Mouse (Mus musculus): Measurements from ENCODE around the gene Gm9887. TPM values are rescaled to one million over a fixed set of nuclear protein-coding genes. Genes with fewer than 3 reads are reported as not detected.

The Gm9887 gene
- total and polyA plus RNA-seq, 3 experiments: 3.4 to 4.3 TPM; not detected in 1

GRCm38 (mm10) chr12:69385542-69386280 is 13.5 kb upstream of the Gm9887 start:
- Histone ChIP-seq H3K27me3 (replicated peaks) (no peaks in the 10 kb centered on the region), H3K4me2 (ENCODE audit: insufficient read depth, low read depth, poor library complexity, severe bottlenecking) (peak overlapping the region; percentile 74), H3K4me1 (ENCODE audit: control insufficient read depth in 1 of 2, insufficient read depth in 2 of 2) (peaks cover 9 to 37% of the 10 kb centered on the region in 2 experiments), H3K36me3 (replicated peaks in 1 of 2; ENCODE audit: control insufficient read depth in 1 of 2, insufficient read depth in 1 of 2, low read length in 1 of 2) (peaks cover 0 to 3% of the 10 kb centered on the region in 2 experiments), H3K9me3 (replicated peaks; ENCODE audit: low read length) (no peaks in the 10 kb centered on the region), H3K27ac (ENCODE audit: insufficient read depth, low read depth) (peak overlapping the region; percentile 96), H3K79me2 (replicated peaks; ENCODE audit: control insufficient read depth, extremely low read depth, insufficient read depth, poor library complexity, severe bottlenecking) (no peaks in the 10 kb centered on the region), H3K9ac (ENCODE audit: insufficient read depth, low read depth) (peak overlapping the region; percentile 66), H3K4me3 (replicated peaks in 1 of 3; ENCODE audit: low read depth in 2 of 3, low read length in 2 of 3, poor library complexity in 1 of 3) (peak overlapping the region in 2 of 3 experiments; percentile 12 to 49)
- dilution Hi-C loops (cut with MboI; ENCODE audit: extremely low pct_ligation_motif_present, extremely low pct_unique_long_range_greater_than_20kb, low sequenced_read_pairs) (no loop called here), in situ Hi-C loops (cut with MboI; ENCODE audit: low pct_ligation_motif_present, low pct_unique_long_range_greater_than_20kb, low sequenced_read_pairs) (no loop called here)
- TF ChIP-seq PAX5 (IDR thresholded peaks at IDR 0.05; ENCODE audit: low read length): no peak
- TF ChIP-seq MEF2A (IDR thresholded peaks at IDR 0.05; ENCODE audit: borderline replicate concordance, low read depth, low read length): peak; percentile 80
- TF ChIP-seq NRF1 (IDR thresholded peaks at IDR 0.05; ENCODE audit: low read depth, low read length): peak; percentile 81; the same call in 1 of the 2 replicates
- peak; percentile 90 for TF ChIP-seq ZNF384 (IDR thresholded peaks at IDR 0.05; ENCODE audit: low read depth, low read length)
- peak; percentile 90 for TF ChIP-seq JUND (conservative IDR thresholded peaks at IDR 0.05; ENCODE audit: low read depth, low read length)
- peak; percentile 64 for TF ChIP-seq JUN (IDR thresholded peaks at IDR 0.05; ENCODE audit: insufficient read depth, low read depth, low read length)
- TF ChIP-seq CTCF (conservative IDR thresholded peaks at IDR 0.05 in 1 of 2, IDR thresholded peaks at IDR 0.05 in 1 of 2; ENCODE audit: low read depth in 2 of 2, low read length in 2 of 2): no peak
- TF ChIP-seq MXI1 (IDR thresholded peaks at IDR 0.05; ENCODE audit: low read depth, low read length): no peak
- TF ChIP-seq ETS1 (conservative IDR thresholded peaks at IDR 0.05; ENCODE audit: low read depth, low read length): peak; percentile 63
- peak; percentile 81 for TF ChIP-seq BHLHE40 (IDR thresholded peaks at IDR 0.05; ENCODE audit: low read depth, low read length)
- peak; percentile 57; the same call in 1 of the 2 replicates for TF ChIP-seq IRF4 (IDR thresholded peaks at IDR 0.05; ENCODE audit: low read depth, low read length)
- TF ChIP-seq SMC3 (IDR thresholded peaks at IDR 0.05; ENCODE audit: low read depth, low read length): no peak
- TF ChIP-seq CHD2 (IDR thresholded peaks at IDR 0.05; ENCODE audit: low read length): peak; percentile 29
- TF ChIP-seq POLR2A (IDR thresholded peaks at IDR 0.05; ENCODE audit: low read depth, low read length): no peak
- 0 out of 2 replicates have a peak, but pooled peaks have one; percentile 50 for TF ChIP-seq TBP (conservative IDR thresholded peaks at IDR 0.05; ENCODE audit: low read depth, low read length)
- no peak for TF ChIP-seq MAZ (IDR thresholded peaks at IDR 0.05; ENCODE audit: low read depth, low read length)
- TF ChIP-seq SIN3A (IDR thresholded peaks at IDR 0.05; ENCODE audit: low read length): no peak
- no peak for TF ChIP-seq POLR2AphosphoS2 (IDR thresholded peaks at IDR 0.05; ENCODE audit: low read depth, low read length)
- TF ChIP-seq EP300 (IDR thresholded peaks at IDR 0.05; ENCODE audit: low read length): 0 out of 2 replicates have a peak, but pooled peaks have one; percentile 46
- peak; percentile 85 for DNase-seq (ENCODE audit: extremely low read depth)

DNA sequence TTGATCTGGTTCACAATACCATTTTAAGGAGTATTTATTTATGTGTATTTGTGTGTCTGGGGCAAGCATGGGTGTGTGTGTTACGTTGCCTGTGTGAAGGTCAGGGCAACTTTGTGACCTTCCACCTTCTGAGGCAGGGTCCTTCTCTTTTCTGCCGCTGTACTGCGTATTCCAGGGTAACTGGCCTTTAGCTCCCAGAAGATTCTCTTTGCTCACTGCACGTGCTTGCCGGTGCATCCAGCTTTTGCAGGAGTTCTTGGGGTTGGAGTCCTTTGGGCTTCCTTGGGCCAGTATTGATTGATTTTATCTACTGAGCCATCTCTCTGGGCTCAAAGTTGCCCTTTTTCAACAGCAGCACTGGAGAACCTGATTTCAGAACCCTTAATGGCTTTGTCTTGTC is 12.3 kb upstream of the Gm9887 start:
- dilution Hi-C loops (cut with MboI; ENCODE audit: extremely low pct_ligation_motif_present, extremely low pct_unique_long_range_greater_than_20kb, low sequenced_read_pairs): no loop called here
- in situ Hi-C loops (cut with MboI; ENCODE audit: low pct_ligation_motif_present, low pct_unique_long_range_greater_than_20kb, low sequenced_read_pairs): loop anchor here (5.0 kb wide), 1 partner anchor 33 kb away; no protein-coding TSS in a partner anchor
- Histone ChIP-seq H3K27me3 (replicated peaks) (no peaks in the 10 kb centered on the region), H3K36me3 (replicated peaks in 1 of 2; ENCODE audit: control insufficient read depth in 1 of 2, insufficient read depth in 1 of 2, low read length in 1 of 2) (peaks cover 0 to 5% of the 10 kb centered on the region in 2 experiments), H3K9me3 (replicated peaks; ENCODE audit: low read length) (no peaks in the 10 kb centered on the region), H3K4me2 (ENCODE audit: insufficient read depth, low read depth, poor library complexity, severe bottlenecking) (no peak overlapping the region), H3K27ac (ENCODE audit: insufficient read depth, low read depth) (peak overlapping the region; percentile 20; the same call in 1 of the 2 replicates), H3K9ac (ENCODE audit: insufficient read depth, low read depth) (no peak overlapping the region), H3K4me1 (ENCODE audit: control insufficient read depth in 1 of 2, insufficient read depth in 2 of 2) (peaks cover 9 to 38% of the 10 kb centered on the region in 2 experiments), H3K79me2 (replicated peaks; ENCODE audit: control insufficient read depth, extremely low read depth, insufficient read depth, poor library complexity, severe bottlenecking) (no peaks in the 10 kb centered on the region), H3K4me3 (replicated peaks in 1 of 3; ENCODE audit: low read depth in 2 of 3, low read length in 2 of 3, poor library complexity in 1 of 3) (no peak overlapping the region)
- DNase-seq (ENCODE audit: extremely low read depth): no peak
- TF ChIP-seq USF2 (conservative IDR thresholded peaks at IDR 0.05; ENCODE audit: low read depth, low read length) (no peak), ZC3H11A (IDR thresholded peaks at IDR 0.05; ENCODE audit: low read depth, low read length) (no peak), CHD2 (IDR thresholded peaks at IDR 0.05; ENCODE audit: low read length) (no peak), NELFE (IDR thresholded peaks at IDR 0.05; ENCODE audit: low read depth, low read length) (no peak), RAD21 (IDR thresholded peaks at IDR 0.05; ENCODE audit: low read depth, low read length) (no peak), MYC (IDR thresholded peaks at IDR 0.05; ENCODE audit: low read depth, low read length) (no peak), JUN (IDR thresholded peaks at IDR 0.05; ENCODE audit: insufficient read depth, low read depth, low read length) (no peak), JUND (conservative IDR thresholded peaks at IDR 0.05; ENCODE audit: low read depth, low read length) (no peak), MAX (IDR thresholded peaks at IDR 0.05; ENCODE audit: low read length) (no peak), MAZ (IDR thresholded peaks at IDR 0.05; ENCODE audit: low read depth, low read length) (no peak), BHLHE40 (IDR thresholded peaks at IDR 0.05; ENCODE audit: low read depth, low read length) (no peak), CTCF (conservative IDR thresholded peaks at IDR 0.05 in 1 of 2, IDR thresholded peaks at IDR 0.05 in 1 of 2; ENCODE audit: low read depth in 2 of 2, low read length in 2 of 2) (no peak)
